Mouse (Mus musculus) spleen, postnatal 14 days (tissue): Measurements from ENCODE around the gene Zmynd11.
A peak's percentile ranks its signal among the peaks of the same experiment; 100 is the strongest.
"Not testable (repeated sequence)": the region's sequence is repeated elsewhere in the genome, so short reads cannot be mapped to it uniquely, and the experiment has no call there.

ENCODE experiments used
- DNase-seq, 2 experiments: peaks; one replicate each; pipeline ENCODE4 v3.0.0; 2021 to 2022; ENCODE audit warnings: low spot score in 2 of 2

Gene Zmynd11

DNA sequence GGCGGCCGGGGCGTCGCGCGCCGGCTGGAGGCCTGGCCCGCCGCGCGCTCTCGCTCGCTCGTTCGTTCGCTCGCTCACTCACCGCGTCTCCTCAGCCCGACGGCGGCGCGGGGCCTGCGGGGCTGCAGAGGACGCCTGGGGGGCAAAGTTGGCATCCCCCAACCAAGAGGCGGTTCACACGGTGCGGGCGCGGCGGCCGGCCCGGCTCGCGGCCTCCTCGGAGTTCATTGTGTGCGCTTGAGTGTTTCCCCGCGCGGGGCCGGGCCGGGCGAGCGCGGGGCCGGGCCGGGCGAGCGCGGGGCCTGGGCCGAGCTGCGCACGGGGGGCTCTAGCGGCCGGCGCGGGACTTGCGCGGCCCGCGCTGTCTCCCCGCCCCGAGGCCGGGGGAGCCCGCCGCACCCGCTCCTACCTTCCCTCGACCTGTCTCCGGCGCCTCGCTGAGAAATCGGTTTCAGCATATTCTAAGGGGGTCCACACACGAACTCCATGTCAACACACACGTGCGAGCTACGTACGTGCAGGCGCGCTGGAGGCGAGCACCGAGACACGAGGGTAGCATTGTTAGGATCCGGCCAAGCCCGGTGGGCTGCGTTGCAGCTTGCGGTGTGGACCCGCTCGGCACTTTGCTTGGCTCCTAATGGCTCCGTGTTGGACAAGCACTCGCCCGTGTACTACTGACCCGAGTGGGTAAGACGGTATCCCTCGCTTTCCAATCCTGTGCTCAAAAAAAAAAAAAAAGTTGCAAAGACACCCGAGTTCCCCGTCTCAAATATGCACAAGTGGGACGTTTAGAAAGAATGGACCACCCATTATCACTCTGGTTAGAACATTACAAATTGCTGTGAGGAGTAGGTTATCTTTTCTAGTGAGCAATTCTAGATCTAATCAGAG is at the start of gene Zmynd11:
Zmynd11 (minus strand) TSS at position 685 of the 891 bp plus-strand sequence.
- peak; percentile 13 to 17 for DNase-seq

GRCm38 (mm10) chr13:9795889-9796631 is 30.9 kb upstream of the Zmynd11 start:
- no peak for DNase-seq

DNA sequence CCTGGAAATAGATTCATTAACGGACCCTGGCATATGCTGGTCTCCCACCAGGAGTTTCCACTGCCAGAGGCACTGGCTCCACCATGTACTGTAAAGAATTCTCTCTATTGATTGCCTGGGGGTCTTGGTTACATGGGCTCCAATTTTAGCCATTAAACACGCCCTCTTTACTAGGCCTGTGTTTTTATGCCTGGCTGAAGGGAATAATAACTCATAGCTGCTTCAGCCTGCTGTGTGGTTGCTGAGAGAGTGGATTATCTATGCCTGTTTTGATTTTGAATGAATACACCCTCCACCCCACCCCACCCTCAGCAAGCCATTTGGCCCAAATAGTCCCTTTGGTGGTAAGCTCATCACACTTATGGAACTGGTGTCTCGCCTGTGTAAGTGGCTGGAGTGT is 20.9 kb upstream of the Zmynd11 start:
- DNase-seq = no peak

- no peak for DNase-seq
Observed at GRCm38 (mm10) chr13:9783717-9784116, 18.6 kb upstream of the Zmynd11 start.

GRCm38 (mm10) chr13:9775901-9776300 is 10.8 kb upstream of the Zmynd11 start:
- no peak for DNase-seq

DNA sequence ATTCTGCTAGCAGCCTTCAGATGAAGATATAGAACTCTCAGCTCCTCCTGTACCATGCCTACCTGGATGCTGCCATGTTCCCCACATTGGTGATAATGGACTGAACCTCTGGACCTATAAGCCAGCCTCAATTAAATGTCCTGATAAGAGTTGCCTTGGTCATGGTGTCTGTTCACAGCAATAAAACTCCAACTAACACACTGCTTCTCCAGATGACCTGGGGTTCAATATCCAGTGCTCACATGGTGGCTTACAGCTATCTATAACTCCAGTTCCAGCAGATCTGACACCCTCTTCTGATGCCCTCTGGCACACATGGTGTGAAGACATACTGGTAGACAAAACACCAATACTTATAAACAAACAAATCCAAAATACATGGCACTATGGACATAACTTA is 8.9 kb upstream of the Zmynd11 start:
- no peak for DNase-seq

GRCm38 (mm10) chr13:9767279-9767678 is 2.1 kb upstream of the Zmynd11 start:
- no peak for DNase-seq

DNA sequence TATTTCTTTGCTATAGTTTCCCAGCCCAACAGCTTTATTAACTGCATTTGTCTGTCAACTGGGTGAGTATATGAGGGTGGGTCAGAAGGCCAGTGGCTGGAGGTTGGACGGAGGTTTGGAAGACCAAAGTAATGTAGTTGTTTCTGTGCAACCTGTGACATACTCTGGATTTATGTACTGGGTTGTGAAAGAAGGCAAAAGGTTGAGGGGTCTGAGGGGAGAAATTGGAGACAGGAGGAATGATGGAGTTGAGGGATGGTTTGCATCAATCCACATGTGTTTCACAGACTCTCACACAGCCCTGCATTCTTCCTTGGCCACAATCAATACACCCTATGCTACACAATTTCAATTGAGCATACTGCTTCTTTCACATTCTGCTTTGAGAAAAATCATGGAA is 1.4 kb upstream of the Zmynd11 start:
- DNase-seq = no peak

DNA sequence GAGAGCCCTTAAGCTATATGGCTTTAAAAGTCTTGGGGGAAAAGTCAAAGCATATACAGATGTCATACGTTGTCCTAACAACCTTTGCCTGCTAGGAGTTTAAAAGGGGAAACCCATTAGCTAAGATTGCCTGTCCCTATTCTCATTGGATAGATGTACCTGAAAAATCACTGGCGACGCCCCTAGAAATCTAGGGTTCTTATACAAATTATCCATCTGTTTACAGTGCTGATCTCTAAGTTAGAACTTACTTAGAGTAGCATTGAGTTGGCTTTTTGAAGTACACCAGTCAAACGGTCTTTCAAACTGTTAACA is 364 bp upstream of the Zmynd11 start:
- no peak for DNase-seq

DNA sequence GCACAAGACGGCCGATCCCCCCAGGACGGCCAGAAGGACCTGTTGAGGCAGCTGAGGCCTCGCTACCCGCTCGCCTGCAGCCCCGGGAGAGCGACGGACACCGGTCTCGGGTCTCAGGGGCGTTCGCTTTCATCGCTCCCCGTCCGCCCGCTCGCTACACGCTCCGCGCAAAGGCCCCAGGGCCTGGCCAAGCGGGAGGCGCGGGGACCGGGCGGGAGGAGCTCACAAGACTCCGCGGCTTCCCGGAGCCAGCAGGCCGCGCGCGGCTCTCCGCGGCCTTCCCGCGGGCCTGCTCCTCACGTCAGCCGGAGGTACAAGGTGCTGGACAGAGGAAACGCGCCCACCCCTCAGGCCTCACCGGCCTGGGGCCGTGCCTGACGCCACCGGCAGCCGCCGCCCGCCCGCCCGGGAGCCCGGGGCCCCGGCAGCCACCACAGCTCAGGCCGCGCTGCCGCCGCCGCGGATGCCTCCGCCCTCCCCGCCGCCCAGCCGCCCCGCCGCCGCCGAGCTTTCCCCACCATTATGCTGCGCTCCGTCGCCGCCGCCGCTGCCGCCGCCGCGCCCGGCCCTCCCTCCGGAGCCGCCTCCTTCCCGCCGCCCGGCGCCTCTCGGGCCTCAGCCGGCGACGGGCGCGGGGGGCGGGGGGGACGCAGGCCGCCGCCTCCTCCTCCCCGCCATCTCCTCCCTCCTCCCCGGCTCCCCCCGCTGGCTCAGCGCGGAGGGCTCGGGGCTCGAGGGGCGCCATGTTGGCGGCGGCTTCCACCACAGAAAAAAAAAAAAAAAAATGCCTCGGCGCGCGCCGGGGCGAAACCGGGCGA is 1.1 kb downstream of the Zmynd11 start:
- peak; percentile 28 to 57 for DNase-seq

DNA sequence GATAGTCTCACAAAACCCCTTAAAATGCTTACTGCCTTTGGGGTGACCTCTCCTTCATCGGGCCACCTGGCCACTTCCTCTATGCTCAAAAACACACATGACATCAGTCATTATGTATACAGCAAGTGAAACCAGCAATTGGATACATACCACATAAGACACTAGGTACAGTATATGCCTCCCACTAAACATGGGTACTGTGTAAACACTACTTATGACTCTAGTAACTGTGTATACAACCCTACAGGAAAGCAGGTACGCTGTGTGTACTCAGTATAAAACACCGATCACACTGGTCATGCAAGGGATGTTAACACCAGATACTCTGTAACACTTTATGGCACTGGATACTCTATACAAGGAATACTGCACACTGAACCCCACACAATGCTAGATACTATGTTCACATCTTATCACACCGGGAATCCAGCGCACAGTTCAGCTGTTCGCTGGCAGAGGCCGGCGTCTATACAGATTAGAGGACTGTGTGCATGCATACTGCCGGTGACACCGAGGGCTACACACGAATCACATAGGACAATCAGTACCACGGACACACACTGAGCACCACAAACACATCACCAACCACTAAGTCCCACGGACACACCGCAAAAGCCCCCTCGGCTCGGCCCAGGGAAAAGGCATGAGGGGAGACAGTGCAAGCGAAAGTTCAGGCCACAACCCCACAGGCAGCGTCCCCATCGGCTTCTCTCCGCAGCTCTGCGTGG is 1.9 kb downstream of the Zmynd11 start:
- peak in 1 of 2 experiments; percentile 9 for DNase-seq

DNA sequence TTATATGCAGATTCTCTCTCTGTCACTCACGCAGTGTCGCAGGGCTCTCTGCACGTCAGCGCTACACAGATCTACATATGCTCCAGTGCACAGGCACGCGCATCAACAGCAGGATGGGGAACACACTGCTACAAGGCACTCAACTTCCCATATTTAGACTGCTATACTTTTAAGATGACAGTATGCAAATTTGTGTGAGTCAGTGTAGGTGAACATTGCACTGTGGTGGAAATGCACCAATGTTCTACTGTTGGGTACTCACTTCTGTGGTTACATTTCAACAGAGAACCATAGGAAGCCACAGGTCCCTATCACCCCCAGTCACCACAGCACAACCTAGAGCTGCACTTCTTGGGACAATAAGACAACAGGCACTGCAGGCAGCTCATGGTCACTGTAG is 5.1 kb downstream of the Zmynd11 start:
- peak in 1 of 2 experiments; percentile 22 for DNase-seq

DNA sequence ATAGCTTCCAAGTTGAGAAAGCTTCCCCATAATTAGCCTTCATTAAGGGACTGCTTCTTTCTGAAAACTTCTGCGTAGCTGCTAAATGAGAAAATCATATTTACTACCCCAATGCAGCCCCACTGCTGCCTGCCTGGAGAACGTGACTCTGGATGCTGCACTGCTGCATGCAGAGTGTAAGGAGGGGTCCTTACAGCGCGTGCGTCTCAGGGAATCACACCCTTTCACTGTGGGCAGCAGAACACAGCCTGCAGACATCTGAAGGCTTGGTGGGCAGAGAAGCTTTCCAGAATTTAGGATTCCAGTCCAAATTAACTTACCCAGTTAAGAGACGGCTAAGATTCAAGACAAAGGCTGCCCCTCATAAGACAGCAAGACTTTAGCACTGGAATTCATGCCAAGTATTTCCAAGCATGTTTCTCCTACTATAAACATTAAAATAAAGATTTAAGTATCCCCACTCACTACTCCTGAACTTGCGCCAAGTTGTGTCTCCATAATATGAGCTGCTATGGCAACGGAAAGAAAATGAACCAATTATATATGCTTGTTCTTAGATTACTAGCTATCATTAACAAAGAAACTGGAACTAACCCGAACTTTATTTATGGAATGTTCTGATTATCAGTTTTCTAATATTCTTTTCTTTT is 7.2 kb downstream of the Zmynd11 start:
- DNase-seq = no peak

GRCm38 (mm10) chr13:9753706-9754105 is 11.4 kb downstream of the Zmynd11 start:
- no peak for DNase-seq

- no peak for DNase-seq
Observed at GRCm38 (mm10) chr13:9750320-9750719, 14.8 kb downstream of the Zmynd11 start.

DNA sequence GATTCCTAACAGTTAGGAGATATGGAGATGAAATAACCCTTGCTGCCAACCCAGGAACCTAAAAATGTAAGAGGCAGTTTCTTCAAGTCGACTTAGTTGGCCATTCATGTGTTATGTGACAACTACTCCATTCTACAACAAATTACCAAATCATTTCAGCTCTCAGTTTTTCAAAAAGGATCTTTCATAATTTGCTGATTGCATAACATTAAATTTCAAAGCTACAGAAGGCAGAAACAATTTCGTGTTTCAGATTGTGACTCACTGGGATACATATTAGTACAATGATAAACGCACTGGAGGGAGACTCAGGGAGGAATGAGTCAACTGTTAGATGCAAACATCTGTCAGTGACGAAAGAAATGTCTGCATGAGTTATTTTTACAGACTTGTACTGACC is 15.3 kb downstream of the Zmynd11 start:
- DNase-seq = no peak

DNA sequence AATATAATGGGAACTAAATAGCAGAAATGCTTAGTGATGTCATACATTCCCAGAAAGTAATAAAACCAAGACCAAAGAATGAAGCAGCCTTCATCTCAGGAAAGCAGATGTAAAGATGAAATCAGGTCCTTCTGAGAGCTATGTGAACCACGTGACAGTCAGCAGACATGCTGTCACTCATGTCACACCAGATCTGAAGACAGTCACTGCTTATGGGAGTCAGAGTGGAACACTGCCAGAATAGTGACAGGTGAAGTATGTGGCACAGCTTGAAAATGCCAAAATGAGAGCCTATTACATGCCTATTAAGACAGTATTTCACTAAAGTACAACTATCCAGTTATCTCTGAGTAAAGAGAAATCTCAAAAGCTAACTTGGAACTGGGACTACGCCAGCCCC is 26.9 kb downstream of the Zmynd11 start:
- no peak for DNase-seq

DNA sequence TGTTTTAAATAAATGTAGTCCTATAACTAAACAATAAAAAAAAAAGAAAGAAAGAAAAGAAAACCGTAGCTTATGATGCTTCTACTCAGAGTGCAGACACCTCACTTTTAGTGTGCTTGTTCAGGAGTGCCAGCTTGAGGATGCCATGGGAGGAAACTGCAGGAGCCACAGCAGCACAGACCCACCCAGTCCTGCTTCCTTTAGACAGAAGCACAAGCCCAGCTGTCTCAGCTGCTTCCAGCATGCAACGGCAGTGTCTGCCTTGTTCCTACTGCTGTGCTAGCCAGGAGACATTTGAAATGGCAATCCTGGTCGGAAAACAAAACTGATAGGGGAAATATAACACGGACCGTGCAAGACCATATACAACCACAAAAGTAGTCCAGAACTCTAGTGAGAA is 28.1 kb downstream of the Zmynd11 start:
- no peak for DNase-seq

GRCm38 (mm10) chr13:9732262-9732661 is 32.9 kb downstream of the Zmynd11 start:
- DNase-seq = not testable (repeated sequence)

DNA sequence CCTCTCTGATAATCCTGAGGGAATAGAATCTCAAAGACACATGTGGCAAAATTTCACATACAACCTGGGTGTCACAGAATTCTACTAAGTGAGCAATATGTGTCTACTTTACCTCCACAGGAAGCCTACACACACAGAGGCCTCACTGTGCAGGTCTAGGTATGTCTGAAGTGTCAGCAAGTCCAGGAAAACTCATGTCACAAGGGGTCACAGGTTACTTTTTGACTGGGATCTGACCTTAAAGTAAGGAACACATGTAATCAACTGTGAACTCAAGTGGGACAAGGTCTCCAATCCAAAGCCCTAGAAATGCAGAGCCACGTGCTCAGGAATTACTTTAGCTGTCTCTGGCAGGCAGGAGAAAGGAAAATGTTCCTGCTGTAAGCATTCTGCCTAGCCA is 36.1 kb downstream of the Zmynd11 start:
- no peak for DNase-seq

GRCm38 (mm10) chr13:9715224-9715623 is 49.9 kb downstream of the Zmynd11 start:
- no peak for DNase-seq
